Mouse (Mus musculus): ENCODE data around the gene Gm2381. TPM values are rescaled to one million over a fixed set of nuclear protein-coding genes. Genes with fewer than 3 reads are reported as not detected.
"Not testable (repeated sequence)": the region's sequence is repeated elsewhere in the genome, so short reads cannot be mapped to it uniquely, and the experiment has no call there.

Gm2381 gene
- polyA plus RNA-seq (2014; fragmentation: Nextera tagmentation; extraction: Ambion mirVana): not detected in 2 replicates

DNA sequence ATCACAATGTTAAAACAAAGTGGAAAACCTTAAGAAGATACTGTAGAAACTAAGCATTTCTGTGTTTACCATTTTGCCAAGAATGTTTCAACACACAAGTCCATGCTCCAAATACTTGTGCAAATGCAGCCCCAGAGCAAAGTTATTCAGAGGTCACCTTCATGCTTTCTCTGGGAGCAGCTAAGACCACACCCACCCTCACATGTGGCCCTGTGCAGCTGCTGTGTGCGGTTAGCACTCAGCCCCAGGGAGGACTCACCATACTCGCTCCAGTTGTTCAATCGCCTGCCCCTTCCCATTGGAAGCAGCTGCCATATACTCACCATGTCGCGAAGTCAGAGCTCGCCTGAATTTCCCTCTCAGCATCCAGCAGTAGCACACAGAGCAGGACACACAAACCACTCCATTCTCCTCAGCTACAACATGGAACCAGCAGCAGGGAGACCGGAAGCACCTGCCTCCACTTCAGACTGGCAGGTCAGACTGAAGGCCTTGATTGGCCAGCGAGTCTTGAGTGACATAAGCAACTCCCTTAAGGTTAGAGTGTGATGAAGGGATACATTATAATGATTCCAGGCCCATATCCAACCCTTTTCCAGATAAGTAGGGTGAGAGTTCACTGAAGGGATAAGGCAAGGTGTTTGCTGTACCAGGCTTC is at the start of gene Gm2381:
Gene Gm2381, minus strand, starts transcription at position 434 of the 658 bp plus-strand sequence.
- WGBS: 82% methylated on average over 8 of the region's 8 CpGs
- not testable (repeated sequence) for H3K9ac ChIP-seq (ENCODE audit: low read depth, low read length); H3K4me1 ChIP-seq (replicated peaks; ENCODE audit: control insufficient read depth, insufficient read depth, low read length)

DNA sequence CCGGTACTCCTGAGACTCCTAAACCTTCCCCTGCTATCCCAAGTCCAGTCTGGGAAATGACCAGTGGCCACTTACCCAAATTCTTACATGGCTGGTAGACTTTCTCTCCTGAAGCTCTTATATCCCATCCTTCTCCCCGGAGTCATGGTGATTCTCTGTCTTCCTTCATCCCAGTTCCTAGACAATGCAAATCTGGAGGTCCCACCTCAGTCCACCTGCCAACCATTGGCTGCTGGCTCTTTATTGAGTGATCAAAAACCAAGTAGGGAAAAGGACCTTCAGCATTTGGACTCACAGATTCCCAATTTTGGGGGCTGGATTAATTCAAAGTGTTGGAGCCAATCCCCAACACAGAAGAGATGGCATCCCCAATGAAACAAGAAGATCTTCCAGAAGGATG is 31.0 kb upstream of the Gm2381 start:
- H3K4me2 ChIP-seq (replicated peaks; ENCODE audit: low read depth, low read length); H3K9ac ChIP-seq (ENCODE audit: low read depth, low read length); H3K9me3 ChIP-seq (ENCODE audit: control insufficient read depth, low read length); H3K4me1 ChIP-seq (replicated peaks; ENCODE audit: control insufficient read depth, insufficient read depth, low read length); H3K27ac ChIP-seq (ENCODE audit: low read depth, low read length); H3K4me3 ChIP-seq (ENCODE audit: low read depth, low read length); H3K27me3 ChIP-seq (ENCODE audit: control insufficient read depth, insufficient read depth, low read length); ATAC-seq (ENCODE audit: low FRiP score); DNase-seq (ENCODE audit: low spot score); H3K36me3 ChIP-seq (ENCODE audit: control insufficient read depth, insufficient read depth, low read length): not testable (repeated sequence)
- WGBS: 94% methylated on average over 2 of the region's 2 CpGs

More for the DNA sequence above, at the start of gene Gm2381:
- H3K9me3 ChIP-seq (ENCODE audit: control insufficient read depth, low read length); H3K27ac ChIP-seq (ENCODE audit: low read depth, low read length); H3K4me3 ChIP-seq (ENCODE audit: low read depth, low read length); DNase-seq (ENCODE audit: low spot score); H3K27me3 ChIP-seq (ENCODE audit: control insufficient read depth, insufficient read depth, low read length); H3K36me3 ChIP-seq (ENCODE audit: control insufficient read depth, insufficient read depth, low read length); ATAC-seq (ENCODE audit: low FRiP score); H3K4me2 ChIP-seq (replicated peaks; ENCODE audit: low read depth, low read length): not testable (repeated sequence)

DNA sequence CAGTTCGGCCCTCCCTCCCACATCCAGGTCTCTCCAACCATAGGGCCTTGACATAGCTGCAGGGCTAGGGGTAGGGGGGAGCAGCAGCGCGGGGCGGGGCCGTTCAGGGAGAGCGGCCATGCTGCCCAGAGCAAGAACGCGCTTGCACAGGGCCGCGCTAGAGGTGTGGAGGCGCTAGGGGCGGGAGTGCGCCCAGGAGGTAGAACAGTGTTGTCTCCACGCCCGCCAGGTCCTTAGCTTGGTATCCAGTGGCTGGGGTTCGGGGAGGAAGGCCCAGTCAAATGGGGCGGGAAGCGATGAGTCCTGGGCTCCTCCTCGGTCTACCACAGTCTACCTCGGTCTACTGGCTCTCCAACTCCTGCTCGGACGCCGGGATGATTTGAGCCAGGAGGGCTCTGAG is 11.1 kb upstream of the Gm2381 start:
- no peak for DNase-seq (ENCODE audit: low spot score)

DNA sequence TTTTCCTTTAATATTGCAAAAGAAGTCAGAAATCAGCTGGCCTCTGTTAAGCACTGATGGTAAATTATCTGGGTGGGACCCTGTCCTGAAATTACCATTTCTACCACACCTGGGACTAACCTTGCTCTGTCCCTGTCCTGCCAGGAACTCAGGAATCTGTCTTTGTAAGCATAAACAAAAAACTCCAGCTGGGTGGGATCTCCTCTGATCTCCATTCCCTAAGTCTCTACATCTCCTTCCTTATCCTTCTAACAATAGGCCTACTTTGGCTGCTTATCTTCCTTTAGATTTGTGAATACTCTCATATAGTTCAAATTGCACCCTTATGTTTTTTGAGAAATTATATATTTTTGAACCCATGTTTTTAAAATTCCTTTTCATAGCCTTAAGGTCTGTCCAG is 28.7 kb downstream of the Gm2381 start:
- H3K9me3 ChIP-seq (ENCODE audit: control insufficient read depth, low read length); H3K4me3 ChIP-seq (ENCODE audit: low read depth, low read length); H3K36me3 ChIP-seq (ENCODE audit: control insufficient read depth, insufficient read depth, low read length); H3K9ac ChIP-seq (ENCODE audit: low read depth, low read length); H3K27ac ChIP-seq (ENCODE audit: low read depth, low read length); DNase-seq (ENCODE audit: low spot score); H3K4me2 ChIP-seq (replicated peaks; ENCODE audit: low read depth, low read length); H3K4me1 ChIP-seq (replicated peaks; ENCODE audit: control insufficient read depth, insufficient read depth, low read length); H3K27me3 ChIP-seq (ENCODE audit: control insufficient read depth, insufficient read depth, low read length); ATAC-seq (ENCODE audit: low FRiP score): not testable (repeated sequence)

More for the DNA sequence above, 11.1 kb upstream of the Gm2381 start:
- WGBS: 44% methylated on average over 19 of the region's 23 CpGs
- Histone ChIP-seq H3K9me3 (ENCODE audit: control insufficient read depth, low read length) (no peaks in the 10 kb centered on the region), H3K4me3 (ENCODE audit: low read depth, low read length) (no peak overlapping the region), H3K27me3 (ENCODE audit: control insufficient read depth, insufficient read depth, low read length) (no peaks in the 10 kb centered on the region), H3K4me2 (replicated peaks; ENCODE audit: low read depth, low read length) (no peak overlapping the region), H3K36me3 (ENCODE audit: control insufficient read depth, insufficient read depth, low read length) (no peaks in the 10 kb centered on the region), H3K9ac (ENCODE audit: low read depth, low read length) (no peak overlapping the region), H3K27ac (ENCODE audit: low read depth, low read length) (no peak overlapping the region), H3K4me1 (replicated peaks; ENCODE audit: control insufficient read depth, insufficient read depth, low read length) (no peaks in the 10 kb centered on the region)
- ATAC-seq (ENCODE audit: low FRiP score): no peak

DNA sequence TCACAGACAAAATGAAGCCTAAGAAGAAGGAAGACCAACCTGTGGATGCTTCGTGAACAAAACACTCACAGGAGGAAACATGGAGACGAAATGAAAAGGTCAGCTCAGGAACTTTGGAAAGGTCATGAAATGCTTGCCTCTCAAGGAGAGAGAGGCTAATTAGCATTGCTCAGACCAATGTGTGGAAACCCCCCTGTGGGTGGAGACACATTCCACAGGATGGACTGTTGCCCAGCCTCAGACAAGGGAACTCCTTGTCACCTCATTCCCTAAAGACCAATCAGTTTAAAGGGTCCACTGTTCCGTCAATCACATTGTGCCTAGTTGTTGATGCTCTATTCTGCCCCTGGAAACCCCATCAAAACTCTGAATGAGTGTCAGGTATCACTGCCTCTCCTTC is 34.8 kb downstream of the Gm2381 start:
- H3K27ac ChIP-seq (ENCODE audit: low read depth, low read length): no peak overlapping the region
- no peak for DNase-seq (ENCODE audit: low spot score)
- no peaks in the 10 kb centered on the region for H3K36me3 ChIP-seq (ENCODE audit: control insufficient read depth, insufficient read depth, low read length)
- H3K4me2 ChIP-seq (replicated peaks; ENCODE audit: low read depth, low read length): no peak overlapping the region
- H3K4me3 ChIP-seq (ENCODE audit: low read depth, low read length): no peak overlapping the region
- no peak overlapping the region for H3K9ac ChIP-seq (ENCODE audit: low read depth, low read length)
- H3K27me3 ChIP-seq (ENCODE audit: control insufficient read depth, insufficient read depth, low read length): no peaks in the 10 kb centered on the region
- H3K4me1 ChIP-seq (replicated peaks; ENCODE audit: control insufficient read depth, insufficient read depth, low read length): no peaks in the 10 kb centered on the region
- 83% methylated on average over 3 of the region's 3 CpGs for WGBS
- no peak for ATAC-seq (ENCODE audit: low FRiP score)
- H3K9me3 ChIP-seq (ENCODE audit: control insufficient read depth, low read length): no peaks in the 10 kb centered on the region; the same call in 1 of the 2 replicates

DNA sequence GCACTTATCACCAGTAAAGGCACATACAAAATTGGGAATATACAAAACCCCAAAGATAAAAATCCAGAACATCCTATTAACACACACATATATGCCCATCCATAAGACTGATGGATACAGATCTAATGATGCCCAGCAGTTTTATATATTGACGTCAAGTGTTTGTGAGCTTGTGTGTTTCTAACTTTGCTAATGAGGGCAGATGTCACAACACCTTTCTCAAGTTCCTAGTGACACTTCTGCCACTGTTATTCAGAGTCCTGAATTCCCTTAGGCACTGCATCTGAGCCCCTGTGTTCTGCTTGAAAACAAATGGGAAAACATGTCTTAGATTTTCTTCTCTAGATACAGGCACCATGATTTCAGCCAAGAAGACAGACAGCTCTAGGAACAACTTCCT is 73.6 kb downstream of the Gm2381 start, which contains the start of gene Vmn2r62:
Gene Vmn2r62, minus strand, starts transcription at position 101 of the 400 bp plus-strand sequence.
- not testable (repeated sequence) for H3K27me3 ChIP-seq (ENCODE audit: control insufficient read depth, insufficient read depth, low read length); H3K4me3 ChIP-seq (ENCODE audit: low read depth, low read length); ATAC-seq (ENCODE audit: low FRiP score); H3K9ac ChIP-seq (ENCODE audit: low read depth, low read length); H3K36me3 ChIP-seq (ENCODE audit: control insufficient read depth, insufficient read depth, low read length); H3K4me1 ChIP-seq (replicated peaks; ENCODE audit: control insufficient read depth, insufficient read depth, low read length); H3K9me3 ChIP-seq (ENCODE audit: control insufficient read depth, low read length); H3K4me2 ChIP-seq (replicated peaks; ENCODE audit: low read depth, low read length); DNase-seq (ENCODE audit: low spot score); H3K27ac ChIP-seq (ENCODE audit: low read depth, low read length)
- no CpG with 5 or more reads among the region's 1 CpGs for WGBS

Other genes with a start within 250 kb of the Gm2381 start
- 1.9 TPM in 2 replicates for gene Zfp976, start 224.6 kb downstream of the Gm2381 start, polyA plus RNA-seq (2014; fragmentation: Nextera tagmentation; extraction: Ambion mirVana)
- 8.5 and 8.9 TPM in 2 replicates for gene Zfp975, start 174.5 kb downstream of the Gm2381 start, polyA plus RNA-seq (2014; fragmentation: Nextera tagmentation; extraction: Ambion mirVana)
- gene Gm17067, start 140.2 kb downstream of the Gm2381 start, polyA plus RNA-seq (2014; fragmentation: Nextera tagmentation; extraction: Ambion mirVana): not detected in 2 replicates
- gene Vmn2r62, start 73.7 kb downstream of the Gm2381 start, polyA plus RNA-seq (2014; fragmentation: Nextera tagmentation; extraction: Ambion mirVana): not detected in 2 replicates
- gene Vmn2r63, start 66.6 kb upstream of the Gm2381 start, polyA plus RNA-seq (2014; fragmentation: Nextera tagmentation; extraction: Ambion mirVana): not detected in 2 replicates
- gene Gm9268, start 151.5 kb upstream of the Gm2381 start, polyA plus RNA-seq (2014; fragmentation: Nextera tagmentation; extraction: Ambion mirVana): not detected in 2 replicates
- not detected in 2 replicates for gene Zfp936, start 247.0 kb upstream of the Gm2381 start, polyA plus RNA-seq (2014; fragmentation: Nextera tagmentation; extraction: Ambion mirVana)